Mouse (Mus musculus): ENCODE data around the gene Mob1a. TPM values are rescaled to one million over a fixed set of nuclear protein-coding genes. Genes with fewer than 3 reads are reported as not detected.

The Mob1a gene
- total and polyA plus RNA-seq, 3 experiments = 12.4 to 22.6 (median 22.3) TPM

DNA sequence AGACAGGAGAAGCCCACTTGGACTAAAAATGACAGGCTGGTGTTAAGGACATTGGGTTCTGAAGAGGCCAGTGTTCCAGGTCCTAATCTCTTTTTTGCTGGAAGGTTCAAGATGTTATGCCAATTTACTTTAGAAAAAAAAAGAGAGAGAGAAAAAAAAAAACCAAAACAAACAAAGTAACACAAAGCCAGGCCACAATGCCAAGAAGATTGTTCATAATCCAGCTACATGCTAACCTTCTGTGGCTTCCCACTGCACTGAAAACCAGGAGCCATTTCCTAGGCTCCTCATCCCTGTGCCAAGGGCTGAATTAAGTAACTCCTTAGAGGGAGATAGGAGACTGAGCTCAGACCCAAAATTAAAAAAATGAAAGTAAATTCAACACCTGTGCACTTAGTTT lies 10.5 kb upstream of the Mob1a start:
- H3K4me1 ChIP-seq (ENCODE audit: control insufficient read depth, insufficient read depth, low read length) = no peaks in the 10 kb centered on the region; the same call in 1 of the 2 replicates
- no peak overlapping the region for H3K27ac ChIP-seq
- intact Hi-C loops (cut with DNase I) = no loop called here
- H3K4me3 ChIP-seq = no peak overlapping the region
- no peak overlapping the region for H3K9ac ChIP-seq (ENCODE audit: low read depth, low read length)
- no peaks in the 10 kb centered on the region for H3K36me3 ChIP-seq (ENCODE audit: control insufficient read depth, insufficient read depth, low read length)
- H3K79me2 ChIP-seq (replicated peaks; ENCODE audit: control insufficient read depth, insufficient read depth, low read length) = no peaks in the 10 kb centered on the region
- no peaks in the 10 kb centered on the region for H3K27me3 ChIP-seq (ENCODE audit: control insufficient read depth, insufficient read depth, low read length)
- TF ChIP-seq POLR2A (IDR thresholded peaks at IDR 0.05; ENCODE audit: insufficient read depth, low read depth, low read length) (no peak), EP300 (IDR thresholded peaks at IDR 0.05; ENCODE audit: insufficient read depth, low read depth, low read length) (no peak), CTCF (IDR thresholded peaks at IDR 0.05) (no peak)
- DNase-seq = no peak

DNA sequence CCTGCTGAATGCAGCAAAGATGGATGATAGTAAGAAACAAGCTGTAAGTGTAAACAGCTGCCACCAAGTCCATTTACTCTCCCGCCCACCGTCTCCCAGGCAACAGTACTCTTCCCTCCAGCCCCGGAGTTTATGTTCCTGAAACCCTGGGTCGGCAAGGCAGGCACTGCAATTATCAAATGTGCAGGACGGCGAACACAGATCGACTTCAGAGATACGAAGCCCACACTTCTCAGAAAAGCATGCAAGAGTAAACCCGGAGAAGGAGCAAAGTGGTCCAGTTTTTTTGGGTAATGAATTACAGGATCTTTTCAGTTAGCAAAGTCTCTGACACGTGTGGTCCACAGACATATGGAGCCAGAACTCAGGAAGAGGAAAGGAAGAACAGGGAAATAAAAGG lies 9.8 kb upstream of the Mob1a start:
- DNase-seq = no peak
- H3K27me3 ChIP-seq (ENCODE audit: control insufficient read depth, insufficient read depth, low read length) = no peaks in the 10 kb centered on the region
- TF ChIP-seq CTCF (IDR thresholded peaks at IDR 0.05) = no peak
- no peak for TF ChIP-seq POLR2A (IDR thresholded peaks at IDR 0.05; ENCODE audit: insufficient read depth, low read depth, low read length)
- no peak for TF ChIP-seq EP300 (IDR thresholded peaks at IDR 0.05; ENCODE audit: insufficient read depth, low read depth, low read length)
- no peak overlapping the region for H3K27ac ChIP-seq
- intact Hi-C loops (cut with DNase I) = no loop called here
- no peaks in the 10 kb centered on the region for H3K79me2 ChIP-seq (replicated peaks; ENCODE audit: control insufficient read depth, insufficient read depth, low read length)
- no peak overlapping the region for H3K9ac ChIP-seq (ENCODE audit: low read depth, low read length)
- no peaks in the 10 kb centered on the region; the same call in 1 of the 2 replicates for H3K4me1 ChIP-seq (ENCODE audit: control insufficient read depth, insufficient read depth, low read length)
- WGBS = 30% methylated on average over 10 of the region's 10 CpGs
- no peak overlapping the region for H3K4me3 ChIP-seq
- no peaks in the 10 kb centered on the region for H3K36me3 ChIP-seq (ENCODE audit: control insufficient read depth, insufficient read depth, low read length)

DNA sequence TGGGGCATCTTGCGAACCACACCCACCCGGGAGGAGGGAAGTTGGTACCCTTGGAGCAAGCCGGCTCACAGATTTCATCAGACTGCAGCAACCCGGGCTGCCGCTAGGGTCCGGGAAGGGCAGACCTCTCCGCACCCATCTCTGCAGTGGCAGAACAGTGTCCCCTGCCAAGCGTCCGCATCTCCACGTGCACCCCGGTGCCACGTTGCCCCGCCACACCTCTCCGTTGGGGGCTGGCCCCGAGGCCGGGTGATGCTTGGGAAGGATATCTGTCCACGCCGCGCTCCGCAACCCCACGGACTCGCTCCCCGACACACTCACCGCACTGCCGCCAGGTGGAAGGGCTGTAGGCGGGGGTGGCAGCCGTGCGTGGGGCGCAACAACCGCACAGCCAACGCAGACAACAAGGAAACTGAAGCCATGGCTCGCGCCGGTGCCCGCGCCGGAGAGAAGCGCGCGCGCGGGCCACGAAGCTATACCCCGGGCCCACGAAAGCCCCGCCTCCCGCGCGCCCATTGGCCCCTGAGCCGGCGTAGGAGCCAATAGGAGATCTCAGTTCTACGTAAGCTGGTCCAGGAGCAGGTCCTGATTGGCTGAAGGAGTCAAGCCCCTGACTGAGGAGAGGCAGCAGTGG lies 8.6 kb upstream of the Mob1a start:
- Histone ChIP-seq H3K4me3 (peak overlapping the region; percentile 88), H3K79me2 (replicated peaks; ENCODE audit: control insufficient read depth, insufficient read depth, low read length) (no peaks in the 10 kb centered on the region), H3K27ac (no peak overlapping the region), H3K36me3 (ENCODE audit: control insufficient read depth, insufficient read depth, low read length) (no peaks in the 10 kb centered on the region), H3K9ac (ENCODE audit: low read depth, low read length) (peak overlapping the region; percentile 70), H3K27me3 (ENCODE audit: control insufficient read depth, insufficient read depth, low read length) (no peaks in the 10 kb centered on the region), H3K4me1 (ENCODE audit: control insufficient read depth, insufficient read depth, low read length) (no peaks in the 10 kb centered on the region; the same call in 1 of the 2 replicates)
- TF ChIP-seq EP300 (IDR thresholded peaks at IDR 0.05; ENCODE audit: insufficient read depth, low read depth, low read length) (no peak), POLR2A (IDR thresholded peaks at IDR 0.05; ENCODE audit: insufficient read depth, low read depth, low read length) (no peak), CTCF (IDR thresholded peaks at IDR 0.05) (peak; percentile 86)
- under 1% methylated on average over 52 of the region's 52 CpGs for WGBS
- peak; percentile 90 to 93 for DNase-seq
- intact Hi-C loops (cut with DNase I) = no loop called here

DNA sequence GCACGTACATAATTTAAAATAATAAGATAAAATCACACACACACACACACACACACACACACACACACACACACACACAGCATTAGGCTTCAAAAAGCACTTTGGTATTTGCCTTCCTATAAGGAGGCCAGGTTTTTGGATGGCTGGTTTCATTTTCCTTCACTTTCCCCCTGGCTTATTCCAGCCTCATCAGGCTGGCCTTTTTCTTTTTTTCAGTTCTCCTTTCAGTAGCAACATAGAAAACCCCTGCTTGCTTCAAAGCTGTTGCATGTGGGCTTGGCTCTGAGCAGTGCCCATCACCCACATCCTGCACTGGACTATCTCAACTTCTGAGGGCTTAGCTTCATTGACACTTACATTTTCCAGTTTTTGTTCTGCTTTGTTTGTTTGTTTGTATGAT lies 3.9 kb upstream of the Mob1a start:
- no peaks in the 10 kb centered on the region for H3K27me3 ChIP-seq (ENCODE audit: control insufficient read depth, insufficient read depth, low read length)
- no peak for TF ChIP-seq EP300 (IDR thresholded peaks at IDR 0.05; ENCODE audit: insufficient read depth, low read depth, low read length)
- TF ChIP-seq POLR2A (IDR thresholded peaks at IDR 0.05; ENCODE audit: insufficient read depth, low read depth, low read length) = no peak
- intact Hi-C loops (cut with DNase I) = no loop called here
- peaks cover 2% of the 10 kb centered on the region for H3K4me1 ChIP-seq (ENCODE audit: control insufficient read depth, insufficient read depth, low read length)
- 27% methylated on average over 1 of the region's 1 CpGs for WGBS
- no peak for DNase-seq
- no peak overlapping the region for H3K4me3 ChIP-seq
- no peak overlapping the region for H3K27ac ChIP-seq
- H3K9ac ChIP-seq (ENCODE audit: low read depth, low read length) = no peak overlapping the region
- peaks cover 4% of the 10 kb centered on the region for H3K36me3 ChIP-seq (ENCODE audit: control insufficient read depth, insufficient read depth, low read length)
- H3K79me2 ChIP-seq (replicated peaks; ENCODE audit: control insufficient read depth, insufficient read depth, low read length) = no peaks in the 10 kb centered on the region

DNA sequence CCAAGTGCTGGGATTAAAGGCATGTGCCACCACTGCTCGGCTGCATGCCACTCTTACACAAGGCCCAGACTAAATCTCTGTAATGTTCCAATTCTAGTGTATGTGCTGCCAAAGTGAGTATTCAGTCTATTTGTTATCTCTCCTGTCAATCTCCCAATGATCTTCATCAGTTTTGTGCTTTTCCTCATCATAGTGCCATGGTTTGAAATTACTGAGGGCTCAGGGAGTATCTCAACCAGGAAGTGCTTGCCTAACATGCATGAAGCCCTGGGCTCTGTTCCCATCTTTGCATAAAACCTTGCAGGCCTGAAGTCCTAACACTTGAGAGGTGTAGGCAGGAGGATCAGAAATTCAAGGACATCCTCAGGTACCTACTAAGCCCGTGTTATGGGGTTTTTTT lies 3.0 kb upstream of the Mob1a start:
- Histone ChIP-seq H3K4me1 (ENCODE audit: control insufficient read depth, insufficient read depth, low read length) (peaks cover 2% of the 10 kb centered on the region), H3K79me2 (replicated peaks; ENCODE audit: control insufficient read depth, insufficient read depth, low read length) (peaks cover 2% of the 10 kb centered on the region; the same call in 1 of the 2 replicates), H3K9ac (ENCODE audit: low read depth, low read length) (no peak overlapping the region), H3K4me3 (no peak overlapping the region), H3K27ac (no peak overlapping the region), H3K27me3 (ENCODE audit: control insufficient read depth, insufficient read depth, low read length) (no peaks in the 10 kb centered on the region), H3K36me3 (ENCODE audit: control insufficient read depth, insufficient read depth, low read length) (peaks cover 8% of the 10 kb centered on the region)
- no peak for TF ChIP-seq POLR2A (IDR thresholded peaks at IDR 0.05; ENCODE audit: insufficient read depth, low read depth, low read length)
- no peak for TF ChIP-seq CTCF (IDR thresholded peaks at IDR 0.05)
- TF ChIP-seq EP300 (IDR thresholded peaks at IDR 0.05; ENCODE audit: insufficient read depth, low read depth, low read length) = no peak
- 63% methylated on average over 2 of the region's 2 CpGs for WGBS
- intact Hi-C loops (cut with DNase I) = no loop called here
- DNase-seq = no peak

DNA sequence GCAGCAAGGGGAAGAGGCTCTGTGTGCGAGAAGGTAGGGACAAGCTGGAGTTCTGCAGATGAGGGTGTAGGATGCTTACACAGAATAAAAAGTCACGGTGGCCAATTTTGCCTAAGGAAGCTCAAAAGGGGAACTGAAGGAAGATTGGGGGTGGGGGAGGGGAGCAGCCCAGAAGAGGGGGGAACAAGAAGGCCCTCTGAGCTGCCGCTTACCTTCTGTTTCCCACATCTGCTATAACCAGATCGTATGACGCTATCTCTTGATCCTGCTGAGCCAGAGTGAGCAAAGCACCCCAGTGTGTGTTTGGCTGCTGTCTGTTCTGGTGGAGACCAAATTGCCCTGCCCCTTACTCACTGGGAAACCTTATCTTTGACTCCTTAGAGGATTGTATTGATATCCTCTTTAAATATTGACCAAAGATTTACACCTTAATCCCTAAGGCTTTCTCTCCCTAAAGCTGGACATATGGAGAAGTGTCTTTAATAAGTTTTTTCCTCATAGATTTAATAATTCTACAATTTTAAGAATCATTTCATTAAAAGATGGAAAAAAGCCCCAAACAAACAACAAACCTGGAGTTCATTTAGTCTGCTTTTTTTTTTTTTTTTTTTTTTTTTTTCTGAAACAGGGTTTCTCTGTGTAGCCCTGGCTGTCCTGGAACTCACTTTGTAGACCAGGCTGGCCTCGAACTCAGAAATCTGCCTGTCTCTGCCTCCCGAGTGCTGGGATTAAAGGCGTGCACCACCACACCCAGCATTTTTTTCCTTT lies 2.0 kb upstream of the Mob1a start:
- DNase-seq = no peak
- Histone ChIP-seq H3K27me3 (ENCODE audit: control insufficient read depth, insufficient read depth, low read length) (no peaks in the 10 kb centered on the region), H3K9ac (ENCODE audit: low read depth, low read length) (no peak overlapping the region), H3K79me2 (replicated peaks; ENCODE audit: control insufficient read depth, insufficient read depth, low read length) (peaks cover 3% of the 10 kb centered on the region; the same call in 1 of the 2 replicates), H3K27ac (no peak overlapping the region), H3K4me1 (ENCODE audit: control insufficient read depth, insufficient read depth, low read length) (peaks cover 2% of the 10 kb centered on the region), H3K36me3 (ENCODE audit: control insufficient read depth, insufficient read depth, low read length) (peaks cover 10% of the 10 kb centered on the region), H3K4me3 (no peak overlapping the region)
- WGBS = 76% methylated on average over 8 of the region's 8 CpGs
- intact Hi-C loops (cut with DNase I) = no loop called here
- TF ChIP-seq POLR2A (IDR thresholded peaks at IDR 0.05; ENCODE audit: insufficient read depth, low read depth, low read length) = no peak
- TF ChIP-seq EP300 (IDR thresholded peaks at IDR 0.05; ENCODE audit: insufficient read depth, low read depth, low read length) = no peak
- TF ChIP-seq CTCF (IDR thresholded peaks at IDR 0.05) = no peak
